Mouse (Mus musculus) kidney, adult 11 months (tissue): Measurements from ENCODE around the gene Fignl2.
"Not testable (repeated sequence)": the region's sequence is repeated elsewhere in the genome, so short reads cannot be mapped to it uniquely, and the experiment has no call there.

Experiments
- DNase-seq: peaks from one replicate; pipeline ENCODE4 v3.0.0; 2022

Gene Fignl2

DNA sequence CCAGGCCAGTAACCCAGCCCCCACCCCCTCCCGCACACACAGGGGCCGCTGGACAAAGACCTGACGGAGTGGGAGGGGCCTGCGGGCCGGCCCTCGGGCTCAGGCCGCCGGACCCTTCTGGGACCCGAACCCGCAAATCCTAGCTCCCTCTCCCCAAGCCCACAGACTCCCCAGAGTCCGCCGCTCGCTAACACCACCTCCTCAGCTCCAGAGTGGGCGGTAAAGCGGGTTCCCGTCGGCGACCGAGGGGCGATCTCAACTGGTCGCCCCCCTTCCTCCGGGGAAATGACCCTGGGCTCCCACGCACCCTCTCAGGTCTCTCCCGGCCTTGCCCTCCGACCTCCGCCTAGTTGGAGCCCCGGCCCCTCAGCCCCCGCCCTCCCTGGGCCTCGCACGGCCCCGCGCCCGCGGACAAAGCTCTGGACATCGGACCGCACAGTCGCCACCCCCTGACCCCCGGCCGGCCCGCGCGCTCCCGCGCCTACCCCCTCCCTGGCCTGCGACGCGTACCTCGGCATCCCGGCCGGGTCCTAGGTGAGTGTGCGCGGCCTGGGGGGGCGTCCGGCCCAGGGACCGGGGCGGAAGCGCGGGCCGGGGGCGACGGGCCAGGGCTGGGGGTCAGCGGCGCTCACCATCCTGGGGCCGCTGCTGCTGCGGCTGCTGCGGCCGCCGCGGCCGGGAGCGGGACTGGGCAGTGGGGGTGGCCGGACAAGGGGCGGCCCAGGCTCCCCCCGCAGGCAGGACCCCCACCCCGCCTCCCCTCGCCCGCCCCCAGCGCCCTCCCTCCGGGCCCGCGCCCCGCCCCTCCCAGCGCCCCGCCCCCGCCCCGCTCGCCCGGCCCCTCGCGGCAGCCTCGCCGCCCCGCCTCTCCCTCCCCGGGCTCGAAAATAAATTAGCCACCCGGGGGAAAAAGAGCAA, at the start of gene Fignl2:
TSS of gene Fignl2 (minus strand) at position 755 of the 918 bp plus-strand sequence.
- DNase-seq, result peak; percentile 42

DNA sequence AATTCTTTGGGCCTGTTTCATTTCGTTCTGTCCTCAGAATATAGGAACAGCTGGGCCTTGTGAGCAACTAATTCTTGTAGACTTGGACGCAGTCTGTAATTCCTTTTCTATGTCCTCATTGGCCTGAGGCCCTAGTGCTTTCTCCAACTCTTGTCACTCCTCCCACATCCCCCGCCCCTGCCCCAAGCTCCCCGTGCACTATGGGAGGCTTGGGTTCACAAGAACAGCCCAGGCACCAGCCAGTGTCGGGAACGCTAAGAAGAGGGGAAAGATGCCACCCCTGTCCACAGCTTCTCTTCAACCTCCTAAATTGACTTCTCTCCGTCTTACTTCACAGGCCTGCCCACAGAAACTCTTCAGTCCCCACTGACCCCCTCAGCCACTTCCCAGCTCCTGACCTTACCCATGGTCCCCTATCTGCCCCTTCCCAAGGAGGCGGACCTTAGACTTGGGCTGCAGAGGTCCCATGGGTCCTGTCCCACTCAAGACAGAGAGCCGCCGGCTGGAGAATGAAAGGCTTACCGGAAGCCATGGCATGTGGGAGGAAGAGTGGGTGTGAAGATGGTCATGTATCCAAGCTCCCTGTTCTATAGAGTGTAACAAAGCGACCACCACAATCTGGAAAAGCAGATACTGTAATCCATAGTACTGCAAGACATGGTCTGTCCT, 48.6 kb upstream of the Fignl2 start:
- DNase-seq, result no peak

DNA sequence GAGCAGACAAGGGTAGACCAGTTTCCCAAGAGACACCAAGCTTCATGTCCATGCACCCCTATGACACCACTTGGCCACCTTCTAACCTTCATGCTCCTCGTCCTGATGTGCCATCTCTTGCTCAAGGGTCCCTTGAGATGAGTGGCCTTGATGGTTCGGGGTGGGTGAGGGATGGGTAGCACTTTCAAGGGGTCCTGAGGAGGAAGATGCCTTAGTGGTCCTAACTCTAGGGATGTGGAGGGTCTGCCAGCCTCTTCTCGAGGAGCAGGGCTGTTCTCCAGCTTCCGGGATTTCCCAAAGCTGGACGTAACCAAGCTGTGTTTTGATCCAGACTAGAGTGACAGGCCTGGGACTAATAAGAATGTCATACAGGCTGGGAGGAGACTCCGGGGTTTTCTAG, 47.2 kb upstream of the Fignl2 start:
- DNase-seq, result no peak

DNA sequence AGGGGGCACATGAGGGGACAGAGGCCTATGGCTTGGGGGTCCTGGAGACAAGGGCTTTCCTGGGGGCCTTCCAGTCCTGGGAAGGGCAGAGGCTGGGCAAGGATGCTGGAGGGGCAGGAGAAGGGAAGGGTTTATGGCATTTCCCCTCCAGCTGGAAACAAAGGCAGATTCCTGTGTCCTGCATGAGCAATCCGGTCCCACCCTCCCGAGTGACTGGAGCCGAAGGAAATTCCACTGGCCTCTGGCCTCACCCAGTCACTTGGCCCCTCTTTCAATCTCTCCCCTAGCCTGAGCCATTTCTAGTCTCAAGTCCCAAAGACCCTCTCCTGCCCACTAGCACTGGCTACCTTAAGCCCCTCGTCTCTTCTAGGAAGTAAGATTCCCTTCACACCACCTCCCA, 44.8 kb upstream of the Fignl2 start:
- peak; percentile 48 for DNase-seq

DNA sequence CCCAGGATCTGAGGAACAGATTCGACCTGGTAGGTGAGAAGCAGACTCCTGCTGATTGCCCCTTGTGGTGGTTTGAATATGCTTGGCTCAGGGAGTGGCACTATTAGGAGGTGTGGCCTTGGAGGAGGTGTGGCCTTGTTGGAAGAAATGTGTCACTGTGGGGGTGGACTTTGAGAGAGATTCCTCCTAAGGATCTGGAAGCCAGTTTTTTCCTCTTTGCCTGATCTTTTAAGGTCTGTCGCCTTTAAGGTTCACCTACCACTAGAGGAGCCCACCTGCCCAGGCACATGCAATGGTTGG, 43.9 kb upstream of the Fignl2 start:
- DNase-seq, result peak; percentile 43

DNA sequence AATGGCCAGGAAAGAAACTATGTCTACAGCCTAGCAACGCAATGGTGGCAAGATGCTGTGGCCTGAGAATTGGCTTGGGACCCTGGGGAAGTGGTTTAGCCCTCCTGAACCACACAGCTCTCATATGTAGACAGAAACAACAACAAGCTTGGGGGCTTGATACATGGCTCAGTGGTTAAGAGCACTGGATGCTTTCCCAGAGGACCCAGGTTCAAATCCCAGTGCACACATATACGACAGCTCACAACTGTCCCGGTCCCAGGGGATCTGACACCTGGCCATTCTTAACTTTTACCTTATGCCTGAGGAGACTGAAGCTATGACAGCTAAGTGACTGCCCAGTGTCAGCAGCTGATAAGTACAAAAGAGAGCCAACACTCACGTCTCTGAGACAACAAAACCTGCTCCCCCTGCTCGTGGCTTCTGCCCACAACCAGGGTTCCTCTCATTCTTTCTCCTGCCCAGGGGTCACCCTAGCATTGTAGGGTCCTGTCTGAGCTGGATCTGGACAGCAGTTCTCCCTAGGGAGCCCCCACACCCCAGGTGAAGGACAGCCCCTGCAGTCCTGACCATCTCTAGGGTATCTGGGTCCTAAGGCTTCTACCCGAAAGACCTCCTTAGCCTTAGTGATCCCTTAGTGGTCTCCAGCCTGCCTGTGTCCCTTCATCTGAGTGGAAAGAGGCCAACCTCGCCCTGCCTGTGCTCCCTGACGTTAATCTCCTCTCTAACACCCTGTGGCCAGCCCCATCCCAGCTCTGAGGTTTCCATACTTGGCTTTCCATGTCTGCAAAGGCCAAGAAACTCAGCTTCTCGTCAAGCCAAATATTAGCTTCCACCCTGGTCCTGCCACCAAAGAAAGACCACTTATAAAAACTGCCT, 43.3 kb upstream of the Fignl2 start:
- no peak for DNase-seq

DNA sequence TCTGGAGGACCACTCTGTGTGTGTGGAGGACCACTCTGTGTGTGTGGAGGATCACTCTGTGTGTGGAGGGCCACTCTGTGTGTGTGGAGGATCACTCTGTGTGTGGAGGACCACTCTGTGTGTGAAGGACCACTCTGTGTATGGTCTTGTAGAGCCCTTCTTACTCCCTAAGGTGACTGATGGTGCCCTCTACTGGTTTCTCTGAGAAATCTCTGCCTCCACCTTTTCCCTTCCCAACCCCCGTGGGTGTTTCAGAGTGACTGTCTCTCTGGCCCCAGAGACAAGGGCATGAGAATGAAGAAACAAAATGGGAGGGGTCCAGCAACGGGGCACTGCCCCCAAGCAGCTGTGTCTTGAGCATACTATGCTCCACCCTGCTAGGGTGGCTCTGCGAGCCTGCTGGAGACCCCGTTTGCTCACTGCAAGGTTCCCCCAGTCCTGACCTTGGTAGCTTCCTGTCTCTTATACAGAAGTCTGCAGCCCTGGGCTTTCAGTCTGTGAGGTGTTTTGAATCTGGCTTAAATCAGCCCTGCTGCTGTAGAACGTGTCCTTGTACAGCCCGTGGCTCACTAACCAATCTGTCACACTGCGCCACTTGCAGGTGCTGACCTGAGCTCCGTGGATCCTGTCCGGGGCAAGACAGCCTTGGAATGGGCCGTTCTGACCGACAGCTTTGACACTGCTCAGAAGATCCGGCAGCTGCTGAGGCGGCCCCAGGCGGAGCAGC, 40.2 kb upstream of the Fignl2 start:
- DNase-seq, result no peak

DNA sequence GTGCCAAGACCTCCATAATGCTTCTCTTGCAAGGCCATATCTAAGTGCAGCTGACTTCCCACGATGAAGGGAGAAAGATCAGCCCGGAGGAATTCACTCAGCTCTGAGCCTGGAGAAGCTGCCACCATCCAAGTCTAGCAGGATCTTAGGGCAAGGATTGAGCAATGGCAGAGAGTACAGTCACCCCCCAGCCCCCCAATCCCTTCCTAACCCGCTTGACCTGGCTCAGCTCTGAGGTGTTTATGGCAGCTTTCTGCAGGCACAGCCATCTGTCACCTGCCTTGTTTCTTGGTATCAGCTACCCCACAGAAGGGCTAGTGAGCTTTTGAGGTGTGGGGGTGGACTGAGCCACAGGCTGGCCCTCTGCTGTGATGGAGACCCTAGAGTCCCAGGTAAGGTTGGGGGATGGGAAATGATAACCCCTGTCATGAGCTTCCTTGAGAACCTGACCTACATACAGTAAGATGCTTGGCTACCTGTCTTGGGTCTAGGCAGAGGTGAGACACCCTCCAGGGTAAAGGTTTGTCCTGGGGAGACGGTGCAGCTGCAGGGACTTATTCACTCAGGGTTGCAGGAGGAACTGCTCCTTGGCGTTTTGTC, 37.2 kb upstream of the Fignl2 start, which contains the start of gene Ankrd33:
TSS of gene Ankrd33 (plus strand) at position 245 of the 600 bp plus-strand sequence.
- no peak for DNase-seq

DNA sequence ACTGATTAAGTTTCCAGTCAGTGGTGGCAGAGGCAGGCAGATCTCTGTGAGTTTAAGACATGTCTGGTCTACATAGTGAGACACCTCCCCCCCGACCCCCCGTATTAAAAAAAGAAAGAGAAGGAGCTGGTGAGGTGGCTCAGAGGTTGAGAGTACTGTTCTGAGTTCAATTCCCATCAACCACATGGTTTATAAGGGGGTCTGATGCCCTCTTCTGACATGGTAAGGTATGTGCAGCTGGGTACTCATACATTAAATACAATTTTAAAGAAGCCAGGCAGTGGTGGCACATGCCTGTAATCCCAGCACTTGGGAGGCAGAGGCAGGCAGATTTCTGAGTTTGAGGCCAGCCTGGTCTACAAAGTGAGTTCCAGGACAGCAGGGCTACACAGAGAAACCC, 35.4 kb upstream of the Fignl2 start:
- DNase-seq, result not testable (repeated sequence)

DNA sequence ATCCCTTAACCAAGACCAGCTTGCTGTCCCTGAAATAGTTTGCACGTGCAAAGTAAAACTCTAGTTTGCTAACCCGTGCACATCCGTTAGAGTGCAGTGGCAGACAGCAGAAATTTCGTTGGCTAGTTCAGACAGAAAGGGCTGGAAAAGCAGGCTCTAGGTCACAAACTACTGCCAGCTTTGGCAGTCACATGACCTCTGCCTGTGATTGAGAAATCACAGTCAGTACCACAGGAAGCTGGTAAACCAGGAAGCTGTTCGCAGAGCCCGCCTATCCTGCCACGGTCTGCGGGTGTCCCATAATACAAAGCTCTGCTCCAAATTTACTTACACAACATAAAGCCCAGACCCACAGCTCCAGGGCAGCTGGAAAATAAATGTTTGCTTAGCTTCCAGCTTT, 34.8 kb upstream of the Fignl2 start:
- DNase-seq, result peak; percentile 74

DNA sequence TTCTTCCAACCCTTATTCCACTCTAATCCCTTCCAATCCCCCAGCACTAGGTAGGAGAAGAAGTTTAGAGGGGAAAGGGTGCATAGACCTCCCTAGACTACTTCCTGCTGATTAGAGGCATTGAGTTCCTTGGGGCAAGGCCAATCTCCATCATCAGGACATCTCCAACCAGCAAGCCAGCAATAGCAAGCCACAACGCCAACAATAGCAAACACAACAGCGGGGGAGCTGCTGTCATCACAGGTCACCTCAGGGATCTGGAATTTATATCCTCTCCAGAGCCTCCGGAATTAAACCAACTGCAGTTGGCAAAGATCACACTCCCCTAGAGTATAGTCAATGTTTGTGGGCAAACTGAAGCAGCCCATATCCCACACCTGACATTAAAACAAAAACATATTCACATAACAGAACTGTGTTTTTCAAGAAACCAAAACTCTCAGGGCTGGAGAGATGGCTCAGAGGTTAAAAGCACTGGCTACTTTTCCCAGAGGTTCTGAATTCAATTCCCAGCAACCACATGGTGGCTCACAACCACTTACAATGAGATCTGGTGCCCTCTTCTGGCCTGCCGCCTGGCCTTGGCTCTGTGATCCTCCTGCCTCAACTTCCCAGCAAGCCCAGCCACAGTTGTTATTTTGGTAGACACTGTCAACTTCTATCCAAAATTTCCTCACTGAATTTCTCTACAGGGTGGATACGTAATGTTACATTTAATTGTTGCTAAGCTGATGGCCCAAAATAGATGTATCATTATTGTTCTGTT, 29.7 kb upstream of the Fignl2 start:
- no peak for DNase-seq

DNA sequence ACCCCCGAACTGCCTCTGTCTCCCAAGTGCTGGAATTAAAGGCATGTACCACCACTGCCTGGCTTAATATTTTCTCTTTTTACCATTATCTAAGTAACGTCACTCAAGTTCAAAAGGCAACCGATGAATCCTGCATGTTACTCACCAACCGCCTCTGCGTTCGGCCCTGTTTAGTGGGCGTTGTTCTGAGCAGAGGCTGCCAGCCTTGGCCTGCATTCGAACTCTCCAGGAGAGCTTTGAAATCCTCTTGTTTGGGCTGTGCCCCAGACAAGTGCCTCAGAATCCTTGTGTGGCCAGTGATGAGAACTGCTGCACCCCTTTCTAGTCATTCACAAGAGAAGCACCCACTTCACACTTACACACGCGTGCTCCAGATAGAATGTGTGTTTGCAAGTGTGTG, 27.6 kb upstream of the Fignl2 start:
- DNase-seq, result no peak

DNA sequence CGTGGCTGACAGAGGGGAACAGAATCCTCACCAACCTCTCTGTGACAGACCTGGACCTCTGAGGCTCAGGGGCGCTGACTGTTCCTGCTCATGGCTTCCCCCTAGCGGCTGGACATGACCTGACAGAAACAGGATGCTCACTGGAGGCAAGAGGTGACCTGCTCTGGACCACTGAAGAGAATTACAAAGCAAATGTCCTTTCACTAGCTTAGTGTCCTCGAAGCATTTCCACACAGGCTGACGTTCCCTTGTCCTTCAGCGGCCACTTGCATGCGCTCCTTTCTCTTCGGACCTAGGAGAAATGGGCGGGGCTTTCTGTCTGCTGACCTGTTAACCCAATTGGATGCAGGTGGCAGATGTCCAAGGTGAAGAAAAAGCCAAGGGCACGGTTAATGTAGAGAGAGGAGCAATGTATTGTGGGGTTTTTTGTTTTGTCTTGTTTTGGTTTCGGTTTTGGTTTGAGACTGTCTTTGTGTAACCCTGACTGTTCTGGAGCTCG, 27.2 kb upstream of the Fignl2 start:
- peak; percentile 75 for DNase-seq

DNA sequence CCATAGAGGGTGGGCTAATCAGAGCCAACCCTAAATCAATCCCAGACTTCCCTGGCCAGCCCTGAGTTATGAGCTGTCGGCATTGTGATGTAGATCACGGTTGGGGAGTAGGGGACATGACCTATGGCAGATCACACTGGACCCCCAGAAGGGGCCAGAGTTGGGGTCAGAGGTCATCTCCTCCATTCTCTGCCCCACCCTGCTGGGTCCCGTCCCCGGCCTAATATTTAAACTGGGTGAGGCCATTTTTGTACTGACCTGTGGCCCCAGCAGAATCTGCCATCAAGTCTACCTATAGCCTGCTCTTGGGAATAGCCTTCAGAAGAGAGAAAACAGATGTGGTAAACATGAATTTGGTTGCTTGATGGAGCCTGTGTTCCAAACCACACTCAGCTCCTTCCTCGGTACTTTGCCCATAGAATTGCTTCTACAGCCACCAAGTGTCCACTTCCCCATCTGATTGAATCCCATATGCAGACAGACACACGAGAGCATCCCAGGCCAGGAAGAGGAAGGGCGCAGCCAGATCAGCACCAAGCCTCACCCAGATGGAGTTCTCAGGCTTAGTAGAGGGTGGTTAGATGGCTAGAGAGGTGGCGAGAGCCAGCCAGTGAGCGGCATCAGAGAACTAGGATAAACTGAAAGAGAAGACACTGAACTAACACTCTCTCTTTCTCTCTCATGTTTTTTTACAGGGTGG, 25.4 kb upstream of the Fignl2 start:
- DNase-seq, result no peak

DNA sequence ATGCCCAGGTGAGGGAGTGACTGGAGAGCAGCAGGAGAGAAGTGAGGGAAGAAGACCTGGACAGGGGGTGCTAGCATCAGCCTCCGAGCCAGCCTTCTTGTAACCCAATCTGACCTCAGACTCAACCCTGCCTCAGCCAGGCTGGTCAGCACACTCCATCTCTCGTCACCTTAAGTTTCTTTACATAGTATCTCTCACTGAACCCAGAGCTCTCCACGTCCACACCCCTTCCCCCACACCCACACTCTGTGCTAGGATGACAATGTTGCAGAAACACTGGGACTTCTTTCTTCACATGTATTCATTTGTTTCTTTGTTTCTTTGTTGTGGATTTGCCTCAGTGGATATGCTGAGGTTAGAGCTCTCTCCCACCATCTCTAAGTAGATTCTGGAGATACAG, 22.6 kb upstream of the Fignl2 start:
- DNase-seq, result no peak

DNA sequence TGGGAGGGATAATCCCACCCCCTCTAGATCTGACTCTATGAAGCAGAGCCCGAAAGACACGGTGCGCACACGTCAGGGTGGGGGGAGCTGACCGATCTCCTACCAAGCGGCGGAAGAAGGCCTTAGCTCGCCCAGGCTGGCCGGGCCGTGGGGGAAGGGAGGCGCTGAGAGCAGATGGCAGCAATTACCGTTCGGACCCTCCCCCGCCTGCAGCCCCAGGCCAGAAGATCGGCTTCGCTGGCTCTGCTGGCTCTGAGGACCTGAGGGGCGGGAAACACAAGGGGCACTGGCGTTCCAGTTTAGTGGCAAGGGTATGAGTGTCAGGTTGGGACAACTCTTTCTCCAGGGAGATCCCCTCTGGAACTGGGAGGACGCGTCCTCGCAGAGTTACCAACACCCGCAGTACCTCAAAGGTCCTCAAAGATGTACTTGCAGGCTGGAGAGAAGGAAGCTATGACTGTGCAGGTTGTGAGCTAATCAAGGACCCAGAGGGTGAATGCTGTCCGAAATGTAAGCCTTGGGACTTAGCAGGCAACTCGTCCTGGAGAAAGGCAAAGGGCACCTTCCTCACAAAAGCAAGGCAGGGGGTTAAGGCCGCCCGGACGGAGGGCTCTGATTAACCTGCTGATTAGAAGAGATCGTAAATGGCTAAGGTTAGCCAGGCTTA, 19.8 kb upstream of the Fignl2 start:
- no peak for DNase-seq

DNA sequence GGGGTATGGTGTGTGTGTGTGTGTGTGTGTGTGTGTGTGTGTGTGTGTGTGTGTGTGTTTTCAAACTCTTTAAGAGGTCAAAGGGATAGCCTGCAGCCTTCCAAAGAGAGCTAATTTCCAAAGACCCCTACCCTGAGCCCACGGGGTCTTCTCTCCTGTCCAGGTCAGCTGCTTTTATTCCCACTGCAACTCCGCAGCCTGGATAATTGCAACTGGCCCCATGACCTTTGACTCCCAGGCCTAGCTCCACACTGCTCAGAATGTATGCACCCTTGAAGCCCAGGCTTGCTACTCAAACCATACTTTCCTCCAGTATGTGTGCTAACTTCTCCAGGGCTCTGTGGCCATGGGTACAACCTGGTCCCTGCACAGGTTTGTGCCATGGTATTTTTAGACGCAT, 17.0 kb upstream of the Fignl2 start:
- DNase-seq, result no peak

DNA sequence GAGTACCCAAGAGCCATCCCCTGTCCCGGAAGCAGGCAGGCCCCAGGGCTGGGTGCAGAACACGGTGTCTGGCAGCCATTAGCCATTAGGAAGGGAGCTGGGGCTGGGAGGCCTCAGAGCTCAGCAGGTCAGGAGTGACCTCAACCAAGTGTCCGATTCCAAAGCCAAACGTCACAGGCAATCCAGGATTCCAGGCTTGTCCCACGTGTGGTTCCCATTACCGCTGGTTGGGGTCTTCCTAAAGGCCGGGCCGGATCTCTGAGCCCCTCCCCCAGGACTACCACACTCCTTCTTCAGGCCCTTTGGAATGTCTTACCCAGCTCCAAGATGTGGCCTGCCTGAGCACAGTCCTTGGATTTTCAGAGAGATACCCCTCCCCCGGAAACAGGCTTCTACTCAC, 16.6 kb upstream of the Fignl2 start:
- no peak for DNase-seq

DNA sequence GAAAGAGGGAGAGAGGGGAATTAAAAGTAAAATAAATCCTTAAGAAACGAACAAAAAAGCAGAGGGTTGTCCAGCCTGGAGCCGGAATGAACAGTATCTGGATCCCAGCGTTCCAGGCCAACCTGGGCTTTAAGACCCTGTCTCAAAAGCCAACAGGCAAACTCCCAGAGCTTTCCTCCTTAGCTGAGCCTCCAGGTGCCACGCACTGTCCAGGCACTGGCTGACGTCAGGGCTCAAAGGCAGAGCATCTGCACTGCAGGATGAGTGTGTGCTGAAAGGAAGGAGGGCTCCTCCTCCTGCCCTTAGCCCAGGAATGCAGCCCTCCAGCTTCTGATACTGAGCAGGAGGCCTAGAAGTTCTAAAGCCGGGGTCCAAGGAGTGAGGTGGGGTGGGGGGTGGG, 15.6 kb upstream of the Fignl2 start:
- no peak for DNase-seq
